Mouse (Mus musculus) CH12.LX (cell line): ENCODE measurements at regions not wholly inside any gene's neighbourhood (a gene's known extent, or its start where the extent isn't known, plus 50 kb on each side); places are given as distances from the start of the nearest gene placed in this dataset.

ENCODE experiments used
- CTCF ChIP-seq, 2 experiments: IDR thresholded peaks in 1 of 2; conservative IDR thresholded peaks in 1 of 2; 2 replicates each; pipeline ENCODE4 v1.5.1; 2011 to 2012; ENCODE audit warnings: low read depth in 2 of 2, low read length in 2 of 2, improper control_type of control experiment in 1 of 2, inconsistent platforms in 1 of 2, mild to moderate bottlenecking in 1 of 2, moderate library complexity in 1 of 2
- E2F4 ChIP-seq: IDR thresholded peaks from 2 replicates; pipeline ENCODE4 v1.6.1; 2011; ENCODE audit warnings: low read depth, low read length, improper control_type of control experiment; ENCODE audit not compliant: insufficient replicate concordance
- ELF1 ChIP-seq: IDR thresholded peaks from 2 replicates; pipeline ENCODE4 v1.6.1; 2014; ENCODE audit warnings: low read depth, mild to moderate bottlenecking, inconsistent platforms, low read length, improper control_type of control experiment
- IRF4 ChIP-seq: IDR thresholded peaks from 2 replicates; pipeline ENCODE4 v1.6.1; 2014; ENCODE audit warnings: low read depth, mild to moderate bottlenecking, inconsistent platforms, low read length, improper control_type of control experiment
- MAX ChIP-seq: IDR thresholded peaks from 2 replicates; pipeline ENCODE4 v1.6.1; 2011; ENCODE audit warnings: low read length, improper control_type of control experiment
- MXI1 ChIP-seq: IDR thresholded peaks from 2 replicates; pipeline ENCODE4 v1.6.1; 2011; ENCODE audit warnings: mild to moderate bottlenecking, low read depth, low read length, improper control_type of control experiment
- MYC ChIP-seq: IDR thresholded peaks from 2 replicates; pipeline ENCODE4 v1.6.1; 2011; ENCODE audit warnings: low read depth, mild to moderate bottlenecking, improper control_type of control experiment, low read length
- NELFE ChIP-seq: IDR thresholded peaks from 2 replicates; pipeline ENCODE4 v1.6.1; 2011; ENCODE audit warnings: low read depth, low read length, improper control_type of control experiment
- POLR2A ChIP-seq: IDR thresholded peaks from 2 replicates; pipeline ENCODE4 v1.6.1; 2011; ENCODE audit warnings: low read depth, mild to moderate bottlenecking, improper control_type of control experiment, low read length
- SIN3A ChIP-seq: IDR thresholded peaks from 2 replicates; pipeline ENCODE4 v1.6.1; 2012; ENCODE audit warnings: low read length, improper control_type of control experiment, inconsistent platforms
- USF1 ChIP-seq: IDR thresholded peaks from 2 replicates; pipeline ENCODE4 v1.6.1; 2014; ENCODE audit warnings: low read depth, mild to moderate bottlenecking, inconsistent platforms, low read length, improper control_type of control experiment

DNA sequence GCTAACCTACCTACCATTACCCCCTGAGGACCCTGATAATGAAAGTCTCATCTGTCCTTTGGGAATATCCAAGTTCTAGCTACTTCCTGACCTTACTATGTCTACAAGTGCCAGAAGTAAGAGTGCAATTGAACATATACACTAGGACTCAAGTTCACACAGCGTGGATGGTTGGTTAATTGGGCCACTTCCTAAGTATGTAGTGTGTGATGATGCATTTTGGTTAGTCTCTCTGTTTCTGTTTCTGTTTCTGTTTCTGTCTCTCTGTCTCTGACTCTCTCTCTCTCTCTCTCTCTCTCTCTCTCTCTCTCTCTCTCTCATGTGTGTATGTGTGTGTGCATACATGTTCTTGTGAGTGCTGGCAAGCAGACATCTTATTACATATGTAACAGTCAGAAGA is 77.6 kb upstream of the Bace2 start:
- TF ChIP-seq CTCF (conservative IDR thresholded peaks at IDR 0.05 in 1 of 2, IDR thresholded peaks at IDR 0.05 in 1 of 2; ENCODE audit: low read depth in 2 of 2, low read length in 2 of 2) (no peak), POLR2A (no peak), E2F4 (no peak), IRF4 (no peak), USF1 (no peak), NELFE (no peak), SIN3A (no peak), MXI1 (no peak), MYC (no peak), MAX (no peak), ELF1 (no peak)
